Mouse (Mus musculus) left cerebral cortex, adult 9 months (tissue): ENCODE measurements at regions not wholly inside any gene's neighbourhood (a gene's known extent, or its start where the extent isn't known, plus 50 kb on each side); places are given as distances from the start of the nearest gene placed in this dataset.

Experiments used
- DNase-seq, 2 experiments: peaks; one replicate each; pipeline ENCODE4 v3.0.0; 2022; ENCODE audit warnings: low spot score in 2 of 2

DNA sequence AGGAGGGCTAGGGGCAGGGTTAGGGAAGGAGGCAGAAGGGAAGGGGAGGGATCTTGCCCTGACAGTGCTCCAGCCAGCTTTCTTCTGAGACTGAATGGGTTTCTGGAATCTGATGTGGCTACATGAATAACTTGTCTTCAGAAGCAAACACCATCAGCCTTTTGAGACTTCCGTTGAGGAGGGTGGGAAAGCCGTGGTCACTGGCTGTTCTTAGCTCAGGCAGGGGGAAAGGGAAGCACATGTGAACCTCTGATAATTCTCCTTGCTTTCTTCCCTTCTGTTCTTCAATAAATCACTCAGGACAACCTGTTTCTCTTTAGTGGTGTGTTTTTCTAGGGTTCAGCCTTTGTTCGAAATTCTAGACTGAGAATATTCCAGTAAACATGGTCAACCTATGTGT is 148.9 kb downstream of the Bcl11a start:
- no peak for DNase-seq

DNA sequence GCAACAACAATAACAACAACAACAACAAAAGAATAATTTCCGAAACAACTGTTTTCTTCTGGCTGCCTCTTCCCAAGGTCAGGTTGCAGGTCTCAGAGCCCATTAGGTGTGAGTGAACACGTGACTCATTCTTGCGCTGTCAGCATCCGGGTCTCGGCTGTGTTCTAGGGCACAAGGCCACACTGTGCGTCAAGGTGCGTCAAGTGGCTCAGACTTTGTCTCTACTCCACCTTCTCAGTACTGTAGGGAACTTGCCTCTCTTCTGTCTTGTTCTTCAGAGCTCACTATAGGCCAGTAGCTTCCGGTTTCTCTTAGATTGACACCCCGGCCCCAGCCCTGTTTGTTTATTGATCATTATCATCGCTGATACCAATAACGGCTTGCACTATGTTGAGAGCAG is 155.5 kb downstream of the Bcl11a start:
- DNase-seq: no peak

DNA sequence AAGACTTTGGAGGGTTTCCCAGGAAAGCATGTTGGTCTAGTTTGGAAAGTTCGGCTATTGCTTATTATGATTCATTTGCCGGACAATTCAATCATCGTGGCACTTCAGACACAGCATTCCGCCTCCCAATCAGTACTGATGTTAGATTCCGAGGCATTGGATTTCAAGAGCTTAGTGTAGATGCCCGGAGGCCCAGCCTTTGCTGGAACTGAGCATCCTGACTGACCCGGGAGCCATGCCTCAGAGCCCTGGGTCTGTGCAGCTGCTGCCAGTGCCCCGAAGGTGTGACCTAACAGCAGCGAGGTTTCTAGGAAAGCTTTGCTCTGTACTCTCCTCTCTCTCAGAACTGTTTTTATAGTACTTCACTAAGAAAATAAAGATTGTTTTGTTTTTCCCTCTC is 156.0 kb downstream of the Bcl11a start:
- no peak for DNase-seq

DNA sequence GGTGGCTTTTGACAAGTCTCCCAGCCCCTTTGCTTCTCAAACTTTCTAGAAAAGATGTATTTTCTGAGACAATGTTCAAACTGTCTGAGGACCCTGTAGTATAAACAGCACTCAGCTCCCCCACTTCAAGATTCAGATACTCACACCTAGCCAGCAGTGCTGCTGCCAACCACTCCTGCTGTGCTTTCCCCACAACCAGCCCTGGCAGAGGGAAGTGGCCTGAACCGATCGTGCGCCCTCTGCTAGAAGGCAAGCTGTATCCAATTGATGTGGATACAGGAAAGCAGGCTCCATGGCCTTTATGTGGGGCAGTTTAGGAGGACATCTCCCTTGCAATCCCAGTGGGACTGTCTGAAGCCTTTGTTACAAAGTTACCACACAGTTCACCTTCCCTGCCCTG is 156.6 kb downstream of the Bcl11a start:
- no peak for DNase-seq

DNA sequence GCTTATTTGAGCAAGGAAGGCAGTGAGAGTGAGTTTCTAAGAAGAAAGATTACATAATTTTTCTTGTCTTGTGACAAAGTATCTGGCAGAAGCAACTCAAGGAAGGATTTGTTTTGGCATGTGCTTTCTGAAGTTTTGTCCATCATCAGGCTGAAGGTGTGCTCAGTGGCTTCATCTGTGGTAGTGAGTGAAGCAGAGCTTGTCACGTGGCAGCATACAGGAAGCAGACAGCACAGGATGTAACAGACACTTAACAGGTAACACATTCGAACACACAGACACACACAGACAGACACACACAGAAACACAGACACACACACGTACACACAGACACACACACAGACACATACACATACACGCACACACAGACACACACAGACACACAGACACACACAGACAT is 157.5 kb downstream of the Bcl11a start:
- DNase-seq: no peak

DNA sequence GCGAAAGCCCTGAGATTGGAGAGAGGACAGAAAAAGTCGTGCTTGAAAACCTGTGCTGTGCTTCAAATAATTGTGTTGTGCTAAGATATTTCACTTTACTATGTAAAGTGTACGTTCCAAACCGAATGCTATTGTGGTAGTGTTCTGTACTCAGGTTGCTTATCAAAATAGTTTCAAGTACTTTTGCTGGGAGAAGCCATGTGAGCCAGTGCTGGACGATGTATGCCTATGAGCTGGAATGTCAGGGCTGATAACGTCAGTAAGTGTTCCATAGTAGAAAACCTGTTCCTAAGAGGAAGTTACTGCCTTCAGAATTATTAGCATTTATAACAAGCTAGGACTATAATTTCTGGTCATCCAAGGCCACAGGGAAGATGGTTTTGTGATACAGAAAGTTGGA is 161.8 kb downstream of the Bcl11a start:
- no peak for DNase-seq

DNA sequence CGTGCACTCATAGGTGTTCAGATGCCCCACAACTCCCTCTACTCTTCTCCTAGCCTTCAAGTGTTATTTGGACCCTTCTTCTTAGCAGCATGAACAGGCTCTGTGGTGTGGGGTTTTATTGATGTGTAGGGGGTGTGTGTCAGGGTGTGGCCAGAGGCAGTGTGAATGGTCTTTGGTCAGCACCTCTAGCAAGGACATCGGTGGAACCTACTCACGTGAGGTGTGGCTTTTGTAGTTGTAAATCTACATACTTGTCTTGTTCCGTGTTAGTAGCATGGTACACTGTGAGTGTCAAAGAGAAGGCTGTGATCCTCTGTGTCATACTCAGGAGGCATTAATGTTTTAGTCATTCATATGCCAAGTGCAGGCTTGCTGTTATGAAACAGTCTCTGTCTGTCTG is 164.2 kb downstream of the Bcl11a start:
- DNase-seq: no peak

DNA sequence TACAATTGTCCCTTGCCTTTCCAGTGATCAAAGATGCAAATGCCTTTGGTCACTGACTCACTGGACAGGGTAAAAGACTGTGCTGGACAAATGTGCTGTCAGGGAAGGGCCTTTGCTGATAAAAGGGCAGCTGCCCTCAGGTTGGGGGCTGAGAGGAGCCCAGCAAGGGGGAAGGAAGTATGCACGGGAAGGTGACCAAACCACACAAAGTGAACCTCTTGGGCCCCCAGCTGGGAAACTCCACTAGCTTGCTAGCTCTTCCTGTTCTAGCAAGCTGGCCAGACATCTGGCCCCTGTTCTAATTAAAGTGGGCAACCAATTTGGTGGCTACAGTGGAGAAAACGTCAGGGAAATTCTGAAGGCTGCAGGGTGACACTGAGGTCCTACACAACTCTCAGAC is 165.0 kb downstream of the Bcl11a start:
- no peak for DNase-seq

DNA sequence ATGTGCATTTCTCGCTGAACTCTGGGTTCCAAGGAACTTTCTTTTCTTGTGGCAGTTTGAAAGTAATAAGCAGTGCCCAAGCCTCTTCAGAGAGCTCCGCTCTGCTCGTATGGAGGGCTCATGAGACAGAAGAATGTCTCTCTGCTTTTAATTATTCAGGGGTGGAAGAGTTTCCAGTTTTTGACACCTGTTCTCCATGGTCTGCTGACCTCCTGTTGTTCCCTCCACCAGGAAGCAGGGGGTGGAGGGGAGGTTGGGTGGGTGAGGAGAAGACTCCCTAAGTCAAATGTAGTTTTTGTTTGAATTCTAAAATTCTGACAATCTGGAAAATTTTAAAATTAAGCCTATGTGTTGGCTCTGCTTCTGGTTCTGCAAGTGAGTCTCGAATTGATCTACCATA is 167.5 kb downstream of the Bcl11a start:
- no peak for DNase-seq

DNA sequence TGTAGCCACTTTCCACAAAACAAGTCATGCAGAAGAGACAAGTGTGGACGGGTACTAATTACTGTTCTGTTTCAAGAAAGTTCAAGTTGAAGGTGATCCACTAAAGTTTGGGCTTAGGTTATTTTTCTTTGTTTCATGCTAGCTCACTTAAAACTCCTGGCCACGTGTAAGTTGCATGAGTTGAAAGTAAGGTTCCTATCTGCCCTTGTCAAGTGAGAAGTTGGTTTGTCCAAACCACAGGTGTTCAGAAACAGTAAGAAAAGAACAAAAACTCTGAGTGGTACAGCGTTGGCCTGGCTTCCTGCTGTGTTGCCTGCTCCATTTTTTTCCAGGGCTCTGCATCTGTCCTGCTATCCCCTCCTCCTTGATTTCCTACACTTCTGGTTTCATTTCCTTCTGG is 168.5 kb downstream of the Bcl11a start:
- no peak for DNase-seq

DNA sequence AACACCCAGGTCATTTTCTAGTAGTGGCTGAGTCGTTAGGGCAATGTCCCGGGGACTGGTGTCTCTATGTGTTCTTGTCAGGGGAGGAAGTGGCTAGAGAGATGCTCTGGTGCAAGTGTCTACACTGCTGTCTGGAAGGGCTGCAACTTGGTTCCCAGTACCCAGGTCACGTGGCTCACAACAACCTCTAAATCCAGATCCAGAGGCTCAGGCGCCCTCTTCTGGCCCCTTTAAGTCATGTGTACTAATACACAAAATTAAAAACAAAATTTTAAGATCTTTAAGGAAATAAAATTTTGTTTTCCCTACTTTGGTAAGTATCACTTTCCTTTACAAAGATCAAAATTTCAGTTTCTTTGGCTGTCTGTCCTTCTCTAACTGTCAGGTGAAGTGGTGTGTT is 169.4 kb downstream of the Bcl11a start:
- DNase-seq: no peak

DNA sequence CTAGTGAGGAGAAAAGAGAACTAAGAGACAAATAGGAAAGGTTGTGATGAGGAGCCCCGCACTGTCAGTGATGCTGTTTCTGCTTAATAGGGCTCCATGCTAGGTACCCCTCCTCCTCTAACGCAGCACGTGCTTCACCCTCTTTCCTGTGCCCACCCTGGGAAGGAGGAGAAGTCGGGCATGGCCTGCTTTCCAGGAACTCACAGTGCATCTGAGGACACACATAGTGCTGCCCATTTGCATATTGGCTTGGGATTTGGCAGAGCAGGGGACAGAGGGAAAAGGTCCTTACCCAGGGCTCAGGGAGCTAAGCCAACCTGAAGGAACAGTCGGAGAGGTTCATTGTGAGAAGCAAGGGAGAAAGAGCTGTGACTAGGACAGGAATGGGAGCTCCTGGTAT is 173.7 kb downstream of the Bcl11a start:
- no peak for DNase-seq

DNA sequence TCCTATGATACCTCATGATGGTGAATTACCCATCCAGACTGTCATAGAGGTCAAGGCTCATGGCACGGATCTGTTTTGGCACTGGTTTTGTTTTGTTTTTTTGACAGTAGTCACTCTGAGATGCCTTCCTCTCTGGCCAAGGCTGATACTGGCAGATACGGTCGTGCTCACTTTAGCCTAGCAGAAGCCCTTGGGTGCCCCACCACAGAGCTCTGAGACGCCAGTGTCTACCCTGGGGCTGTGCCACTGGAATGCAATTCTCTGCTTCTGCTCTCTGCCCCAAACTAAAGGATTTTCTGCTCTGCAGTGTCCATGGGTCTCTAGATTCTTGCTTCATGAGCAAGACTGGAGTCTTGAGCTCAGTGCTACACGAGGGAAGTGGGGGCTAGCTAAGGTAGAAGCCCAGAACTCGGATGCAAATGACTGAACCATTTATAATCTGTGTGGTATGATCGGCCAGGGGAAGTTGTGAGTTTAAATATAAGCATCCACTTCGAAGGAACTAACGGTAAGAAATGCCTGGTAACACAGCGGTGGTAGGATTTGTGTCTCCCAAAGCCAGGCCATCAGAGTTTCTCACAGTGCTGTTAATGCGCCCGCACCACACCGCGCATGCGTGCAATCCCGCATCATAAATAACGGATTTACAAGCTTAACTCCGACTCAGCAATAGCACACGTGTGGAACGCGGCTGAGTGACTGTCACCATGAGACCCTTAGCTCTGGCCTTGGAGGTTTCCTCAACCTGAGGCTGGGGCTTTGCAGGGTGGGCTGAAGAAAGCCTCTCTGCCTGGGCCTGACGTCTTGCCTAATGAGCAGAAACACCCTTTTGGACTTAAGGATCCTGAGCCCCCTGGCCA is 177.6 kb downstream of the Bcl11a start:
- DNase-seq: no peak

DNA sequence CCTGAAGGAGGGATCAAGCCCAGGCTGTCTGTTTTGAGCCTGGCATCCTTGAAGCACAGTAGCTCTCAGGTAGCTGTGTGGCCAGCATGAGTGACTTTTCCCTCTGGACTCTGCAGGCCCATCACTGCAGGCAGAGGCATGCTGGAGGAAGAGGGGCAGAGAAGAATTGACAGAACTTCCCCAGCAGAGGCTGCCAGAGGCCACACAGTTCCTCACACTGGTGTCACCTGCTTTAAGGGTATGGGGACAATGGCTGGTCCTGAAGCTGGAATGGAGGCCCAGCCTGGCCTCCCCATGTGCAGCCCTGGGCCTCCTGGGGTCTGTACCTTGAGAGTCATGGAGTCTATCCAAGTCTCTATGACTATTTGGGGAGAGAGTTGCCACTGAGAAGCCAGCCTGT is 179.9 kb downstream of the Bcl11a start:
- no peak for DNase-seq

DNA sequence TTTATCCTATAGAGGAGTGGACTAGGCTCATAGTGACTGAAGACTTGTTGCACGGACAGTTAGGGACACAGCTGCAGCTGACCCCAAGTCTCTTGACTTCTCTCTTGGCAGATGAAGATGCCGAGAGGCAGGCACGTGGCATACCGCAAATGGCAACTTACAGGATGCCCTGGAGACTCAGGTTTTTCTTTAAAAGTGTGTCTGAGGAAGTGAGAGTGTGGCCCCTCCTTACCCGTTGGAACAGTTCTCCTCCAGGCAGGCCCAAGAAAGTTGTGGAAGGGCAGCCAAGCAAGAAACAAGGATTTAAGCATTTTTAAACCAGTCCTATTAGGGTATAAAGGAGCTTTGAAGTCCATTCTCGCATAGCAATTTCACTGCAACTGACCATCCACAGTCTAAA is 180.5 kb downstream of the Bcl11a start:
- DNase-seq: no peak

DNA sequence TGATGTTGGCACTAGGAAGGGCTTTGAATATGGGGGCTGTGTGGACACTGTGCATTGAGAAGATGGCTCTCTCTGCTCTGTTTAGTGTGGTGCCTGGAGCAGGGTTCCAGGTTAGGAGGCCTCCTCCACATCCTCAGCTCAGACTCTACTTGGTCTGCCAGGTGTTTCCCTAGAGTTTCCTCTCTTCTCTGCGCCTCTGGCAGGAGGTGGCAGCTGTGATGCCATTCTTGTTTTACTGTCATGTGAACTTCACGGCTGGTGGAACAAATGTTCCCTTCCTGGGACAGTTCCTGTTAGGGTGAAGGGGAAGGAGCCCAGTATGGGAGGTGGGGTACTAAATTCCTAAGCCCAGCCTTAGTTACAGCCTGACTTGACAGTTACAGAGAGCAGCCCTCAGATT is 181.8 kb downstream of the Bcl11a start:
- DNase-seq: no peak

DNA sequence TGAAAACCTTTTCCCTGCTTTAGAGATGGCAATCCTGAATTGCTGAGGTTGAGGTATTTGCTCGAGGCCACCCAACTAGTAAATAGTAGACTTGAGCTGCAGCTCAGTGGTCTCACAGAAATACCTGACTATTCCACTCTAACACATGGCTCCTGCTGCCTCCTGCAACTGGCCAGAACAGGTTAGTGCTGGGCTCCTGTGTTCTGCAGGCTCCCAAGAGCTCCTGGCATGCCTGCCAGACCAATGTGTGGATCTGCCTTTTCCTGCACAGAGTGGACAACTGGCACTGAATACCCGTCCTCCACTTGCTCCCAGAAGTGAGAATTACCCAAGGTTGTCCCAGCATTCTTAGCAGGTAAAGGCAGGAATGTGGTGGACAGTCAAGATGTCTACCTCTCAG is 191.2 kb downstream of the Bcl11a start:
- DNase-seq: no peak

DNA sequence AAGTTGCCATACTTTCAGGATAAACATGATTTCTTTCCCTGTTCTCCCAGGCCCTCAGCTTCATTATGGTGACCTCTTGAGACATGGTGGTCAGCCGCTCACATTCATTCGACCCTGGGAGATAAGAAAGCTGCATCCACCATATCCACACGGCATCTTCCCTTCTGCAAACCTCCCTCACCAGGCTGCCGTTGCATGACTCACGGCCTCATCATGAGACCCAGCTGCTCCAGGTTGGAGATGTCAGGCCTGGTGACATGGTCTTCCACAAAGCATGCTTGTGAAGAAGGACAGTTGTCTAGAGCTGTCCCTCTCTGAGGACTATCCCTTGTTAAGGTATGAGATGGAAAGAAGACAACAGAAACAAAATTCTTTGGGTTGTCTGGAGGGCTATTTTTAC is 203.8 kb downstream of the Bcl11a start:
- no peak for DNase-seq

DNA sequence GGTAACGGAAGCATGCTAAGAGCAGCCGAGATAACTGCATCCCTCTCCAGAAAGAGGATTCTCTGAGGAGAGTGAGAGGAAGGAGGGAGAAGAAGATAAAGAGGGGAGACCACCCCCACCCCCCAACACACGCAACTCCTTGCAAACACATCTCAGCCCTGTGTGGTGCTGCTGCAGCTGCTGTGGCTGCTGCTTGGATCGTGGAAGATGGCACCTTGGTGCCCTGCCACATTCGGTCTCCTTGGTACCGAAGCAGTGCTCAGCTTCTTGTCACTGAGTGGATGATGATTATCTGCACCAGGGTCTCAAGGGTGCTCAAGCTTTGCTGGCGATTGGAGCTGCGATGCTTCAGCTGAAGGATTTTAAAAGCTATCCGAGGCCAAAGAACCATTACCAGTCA is 204.7 kb downstream of the Bcl11a start:
- no peak for DNase-seq

DNA sequence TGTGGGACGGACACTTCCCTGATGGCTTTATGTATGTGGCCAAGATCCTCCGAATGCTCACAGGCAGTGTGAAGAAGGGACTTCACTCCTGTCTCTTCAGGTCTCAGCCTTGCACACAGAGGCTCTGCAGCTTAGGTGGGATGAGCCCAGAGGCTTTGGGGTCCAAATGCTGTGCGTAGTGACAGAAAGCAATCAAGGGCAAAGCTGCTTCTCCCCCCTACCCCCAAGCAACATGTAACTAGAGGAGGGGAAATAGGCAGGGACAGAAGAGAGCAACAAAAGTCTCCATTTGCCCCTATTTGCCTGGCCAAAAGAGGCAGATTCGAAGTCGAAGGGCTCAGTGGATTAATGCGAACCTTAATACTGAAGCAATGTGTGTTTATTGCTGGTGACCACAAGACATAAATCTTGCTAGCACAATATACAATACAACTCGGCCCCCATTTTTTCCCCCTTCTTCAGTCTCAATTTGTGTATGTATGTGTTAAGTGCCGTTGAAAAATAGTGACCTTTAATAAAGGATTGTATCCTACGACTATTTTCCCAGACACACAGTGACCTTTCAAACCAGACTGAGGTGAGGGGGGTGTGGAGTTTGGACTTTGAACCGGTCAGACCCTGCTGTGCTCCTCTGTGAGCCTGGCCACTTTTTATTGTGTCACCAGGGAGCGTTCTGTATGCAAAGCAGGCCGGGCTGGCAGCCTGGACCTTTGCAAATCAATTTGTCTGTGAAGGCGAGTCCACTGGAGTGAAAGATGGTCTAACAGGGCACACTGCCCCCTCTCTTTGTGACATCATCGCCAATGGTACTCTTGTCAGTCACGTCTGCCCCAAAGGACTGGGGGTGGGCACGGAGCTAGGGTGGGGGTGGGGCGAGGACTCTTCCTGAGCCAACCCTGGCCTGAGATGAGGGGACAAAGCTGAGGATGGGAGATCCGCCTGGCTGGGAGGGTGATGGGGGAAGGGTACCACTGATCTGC is 208.6 kb downstream of the Bcl11a start:
- DNase-seq: no peak

DNA sequence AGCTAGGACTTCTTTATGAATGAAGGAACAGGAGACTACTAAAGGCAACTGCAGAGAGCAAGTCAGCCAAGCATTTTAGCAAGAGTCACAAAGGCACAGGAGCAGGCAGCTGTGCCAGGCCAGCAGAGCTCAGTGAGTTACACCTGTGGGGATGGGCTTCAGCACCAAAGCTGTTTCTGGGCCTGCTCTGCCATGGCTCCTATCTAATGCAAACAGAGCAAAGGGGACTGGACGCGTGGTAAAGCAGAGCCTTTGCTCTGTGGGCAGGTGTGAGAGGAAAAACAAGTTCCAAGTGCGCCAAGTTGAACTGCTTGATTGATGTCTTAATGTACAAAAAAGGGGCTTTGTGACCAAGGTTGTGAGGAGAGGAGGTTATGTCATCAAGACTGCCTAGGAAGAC is 215.4 kb downstream of the Bcl11a start:
- no peak for DNase-seq

DNA sequence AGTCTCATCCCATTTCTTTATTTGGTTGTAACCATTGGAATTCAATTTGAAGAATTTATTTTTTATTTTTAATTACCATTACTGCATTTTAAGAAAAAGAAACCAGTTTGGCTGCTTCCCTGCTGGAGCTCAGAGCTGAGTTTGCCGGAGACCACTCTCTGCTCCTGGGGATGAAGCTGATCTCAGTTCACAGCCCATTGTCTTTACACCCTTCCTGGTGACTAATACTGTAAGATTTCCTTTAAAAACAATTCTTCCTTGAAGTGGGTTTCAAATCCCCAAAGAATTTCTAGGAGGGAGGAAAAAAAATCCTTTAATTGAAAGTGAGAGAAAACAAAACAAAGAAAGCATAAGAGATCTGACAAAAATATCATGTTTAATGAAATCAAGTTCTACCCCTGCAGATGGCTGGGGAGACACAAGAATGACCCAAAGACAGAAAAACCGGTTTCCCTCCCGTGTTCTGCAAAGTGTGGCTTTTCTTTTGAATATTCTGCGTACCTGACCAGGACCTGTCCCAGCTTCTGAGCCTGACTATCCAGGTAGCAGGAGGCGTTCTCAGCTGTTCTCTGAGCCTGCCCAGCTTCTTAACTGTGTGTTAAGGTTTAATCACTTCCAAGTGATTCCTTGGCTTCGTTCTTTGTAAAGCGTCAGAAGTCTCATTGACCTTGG is 216.1 kb downstream of the Bcl11a start:
- DNase-seq: no peak
